Mouse (Mus musculus): ENCODE measurements around the gene Gm21983. TPM values are rescaled to one million over a fixed set of nuclear protein-coding genes. Genes with fewer than 3 reads are reported as not detected.
A peak's percentile ranks its signal among the peaks of the same experiment; 100 is the strongest.

The Gm21983 gene
- total and polyA plus RNA-seq, 3 experiments: 0.22 TPM; not detected in 2

DNA sequence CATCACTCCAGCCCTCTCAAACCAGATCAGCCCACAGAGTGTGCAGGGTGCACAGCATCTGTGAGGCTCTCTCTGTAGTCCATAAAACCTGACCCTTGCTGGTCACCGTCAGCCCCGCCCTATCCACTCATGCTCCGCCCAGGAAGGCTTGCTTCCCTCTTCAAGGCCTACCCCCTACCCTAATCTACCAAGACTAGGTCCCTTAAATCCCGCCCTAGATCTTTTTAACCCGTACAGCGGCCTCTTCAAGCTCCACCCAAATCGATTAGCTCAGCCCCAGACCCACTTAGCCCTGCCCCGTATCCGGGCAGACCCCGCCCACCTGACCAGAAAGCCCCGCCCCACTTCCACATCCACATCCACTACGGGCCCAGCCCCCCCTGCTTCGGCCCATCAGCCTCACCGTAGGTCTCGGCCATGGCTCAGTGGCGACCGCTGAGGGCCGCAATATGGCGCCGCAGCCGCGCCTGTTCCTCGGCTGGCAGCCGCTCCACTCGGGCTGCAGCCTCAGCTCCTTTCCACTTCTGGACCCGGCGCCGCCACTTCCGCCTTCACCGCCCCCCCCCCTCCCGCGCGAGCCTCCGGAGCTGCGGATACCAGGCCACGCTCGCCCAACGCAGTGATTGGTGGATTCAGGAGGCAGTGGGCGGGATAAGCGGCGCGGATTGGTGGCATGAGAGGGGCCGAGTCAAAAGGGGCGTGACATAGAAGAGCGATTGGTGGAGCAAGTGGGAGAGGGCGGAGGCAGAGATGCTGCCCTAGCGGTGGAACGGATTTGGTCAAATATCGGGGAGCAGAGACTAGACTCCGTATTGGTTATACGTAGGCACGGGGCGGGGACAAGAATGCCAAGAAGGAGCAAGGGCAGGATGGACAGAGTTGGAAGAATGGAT, 2.3 kb downstream of the Gm21983 start, which contains the start of gene Rab4b (continued):
- TF ChIP-seq EP300 (IDR thresholded peaks at IDR 0.05; ENCODE audit: low read depth in 1 of 2, low read length in 2 of 2) (no peak), ETS1 (IDR thresholded peaks at IDR 0.05; ENCODE audit: low read depth, low read length) (peak; percentile 38; the same call in 1 of the 2 replicates), GATA1 (IDR thresholded peaks at IDR 0.05; ENCODE audit: low read depth, low read length) (no peak), MAZ (IDR thresholded peaks at IDR 0.05; ENCODE audit: low read depth, low read length) (peak; percentile 96), CTCF (IDR thresholded peaks at IDR 0.05 in 2 of 3, conservative IDR thresholded peaks at IDR 0.05 in 1 of 3; ENCODE audit: control insufficient read depth in 1 of 3, insufficient read depth in 1 of 3, low read depth in 2 of 3, low read length in 3 of 3, poor library complexity in 1 of 3, severe bottlenecking in 1 of 3) (peak; percentile 8 to 19 (median 10); a peak in 2 of 6 replicates), SIN3A (IDR thresholded peaks at IDR 0.05; ENCODE audit: low read length) (peak; percentile 82), CHD2 (IDR thresholded peaks at IDR 0.05; ENCODE audit: low read length) (peak; percentile 88)

DNA sequence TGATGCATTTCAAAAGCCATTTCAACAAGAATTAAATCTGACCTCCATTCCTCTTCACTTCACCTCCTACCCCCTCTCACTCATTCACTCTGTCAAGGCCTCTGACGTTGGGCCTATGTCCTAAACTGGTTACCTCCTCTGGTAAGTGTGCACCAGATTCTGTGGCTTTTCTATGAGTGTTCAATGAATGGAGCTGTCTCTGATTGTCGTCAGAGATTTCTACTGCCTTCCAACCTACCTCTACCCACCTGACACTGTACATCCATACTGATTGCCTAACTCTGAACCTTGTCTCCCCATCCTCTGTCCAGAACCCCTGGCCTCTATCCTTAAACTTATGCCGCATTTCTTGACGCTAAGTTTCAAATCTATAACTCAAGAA, 3.0 kb downstream of the Gm21983 start:
- peak overlapping the region; percentile 42 for H3K9ac ChIP-seq (ENCODE audit: control insufficient read depth, low read depth, low read length, poor library complexity, severe bottlenecking)
- H3K27ac ChIP-seq (ENCODE audit: control insufficient read depth, low read depth, low read length): peak overlapping the region; percentile 20
- TF ChIP-seq GATA1 (IDR thresholded peaks at IDR 0.05; ENCODE audit: low read depth, low read length) (no peak), MAFK (IDR thresholded peaks at IDR 0.05; ENCODE audit: borderline replicate concordance, low read depth, low read length) (no peak), MAX (IDR thresholded peaks at IDR 0.05; ENCODE audit: low read length) (no peak), MAZ (IDR thresholded peaks at IDR 0.05; ENCODE audit: low read depth, low read length) (no peak), CTCF (IDR thresholded peaks at IDR 0.05 in 2 of 3, conservative IDR thresholded peaks at IDR 0.05 in 1 of 3; ENCODE audit: control insufficient read depth in 1 of 3, insufficient read depth in 1 of 3, low read depth in 2 of 3, low read length in 3 of 3, poor library complexity in 1 of 3, severe bottlenecking in 1 of 3) (no peak), KAT2A (conservative IDR thresholded peaks at IDR 0.05; ENCODE audit: low read depth, low read length) (no peak), UBTF (IDR thresholded peaks at IDR 0.05; ENCODE audit: borderline replicate concordance, insufficient read depth, low read depth, low read length) (no peak), ELF1 (IDR thresholded peaks at IDR 0.05; ENCODE audit: low read depth, low read length) (no peak), HCFC1 (IDR thresholded peaks at IDR 0.05; ENCODE audit: low read depth, low read length) (no peak), ZKSCAN1 (IDR thresholded peaks at IDR 0.05; ENCODE audit: low read depth, low read length) (no peak)
- H3K27me3 ChIP-seq (ENCODE audit: control insufficient read depth in 1 of 2, insufficient read depth in 2 of 2, low read length in 2 of 2): no peaks in the 10 kb centered on the region
- DNase-seq (ENCODE audit: low read depth, low spot score): no peak
- no peaks in the 10 kb centered on the region for H3K9me3 ChIP-seq (replicated peaks; ENCODE audit: insufficient read depth, low read length)
- H3K4me1 ChIP-seq (ENCODE audit: control insufficient read depth in 1 of 2, insufficient read depth in 2 of 2, low read length in 2 of 2): peaks cover 0 to 12% of the 10 kb centered on the region in 2 experiments; a peak in 3 of 4 replicates
- peak overlapping the region; percentile 73 to 98 for H3K4me3 ChIP-seq (ENCODE audit: control insufficient read depth in 1 of 2, insufficient read depth in 1 of 2, low read depth in 2 of 2, low read length in 2 of 2)
- H3K36me3 ChIP-seq (ENCODE audit: control insufficient read depth in 1 of 2, insufficient read depth in 2 of 2, low read length in 2 of 2): peaks cover 0 to 6% of the 10 kb centered on the region in 2 experiments; a peak in 2 of 4 replicates
- no peaks in the 10 kb centered on the region; the same call in 1 of the 2 replicates for H3K79me2 ChIP-seq (ENCODE audit: control insufficient read depth, insufficient read depth, low read length, poor library complexity)

DNA sequence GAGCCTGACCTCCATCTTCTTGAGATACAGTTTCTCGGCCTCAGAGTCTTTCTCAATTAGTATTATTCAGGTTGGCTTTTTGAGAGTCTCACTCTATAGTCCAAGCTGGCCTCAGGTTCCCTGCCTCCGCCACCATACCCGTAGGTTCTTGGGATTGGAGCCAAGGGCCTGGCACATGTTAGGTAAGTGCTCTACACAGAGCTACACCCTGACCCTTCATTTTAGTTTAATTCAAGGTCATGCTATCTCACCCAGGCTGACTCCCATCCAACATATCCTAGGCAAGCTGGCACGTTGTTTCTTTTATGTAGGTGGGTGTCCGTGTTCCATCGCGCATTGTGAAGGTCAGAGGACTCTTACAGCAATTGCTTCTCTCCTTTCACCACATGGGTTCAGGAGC, 6.0 kb downstream of the Gm21983 start:
- no peaks in the 10 kb centered on the region for H3K9me3 ChIP-seq (replicated peaks; ENCODE audit: insufficient read depth, low read length)
- no peak overlapping the region for H3K4me3 ChIP-seq (ENCODE audit: control insufficient read depth in 1 of 2, insufficient read depth in 1 of 2, low read depth in 2 of 2, low read length in 2 of 2)
- H3K79me2 ChIP-seq (ENCODE audit: control insufficient read depth, insufficient read depth, low read length, poor library complexity): no peaks in the 10 kb centered on the region
- TF ChIP-seq NRF1 (IDR thresholded peaks at IDR 0.05; ENCODE audit: insufficient read depth, low read depth, low read length, poor library complexity, severe bottlenecking) (no peak), TAL1 (IDR thresholded peaks at IDR 0.05; ENCODE audit: low read length) (no peak), ZKSCAN1 (IDR thresholded peaks at IDR 0.05; ENCODE audit: low read depth, low read length) (no peak), EP300 (IDR thresholded peaks at IDR 0.05; ENCODE audit: low read depth in 1 of 2, low read length in 2 of 2) (no peak), ETS1 (IDR thresholded peaks at IDR 0.05; ENCODE audit: low read depth, low read length) (no peak), MAZ (IDR thresholded peaks at IDR 0.05; ENCODE audit: low read depth, low read length) (no peak), ELF1 (IDR thresholded peaks at IDR 0.05; ENCODE audit: low read depth, low read length) (no peak), MEF2A (IDR thresholded peaks at IDR 0.05; ENCODE audit: extremely low read depth, insufficient replicate concordance, low read depth, low read length, poor library complexity, severe bottlenecking) (no peak), BHLHE40 (IDR thresholded peaks at IDR 0.05; ENCODE audit: borderline replicate concordance, low read depth, low read length) (no peak), SIN3A (IDR thresholded peaks at IDR 0.05; ENCODE audit: low read length) (no peak), POLR2AphosphoS5 (IDR thresholded peaks at IDR 0.05; ENCODE audit: borderline replicate concordance, low read depth, low read length) (no peak), TCF12 (IDR thresholded peaks at IDR 0.05; ENCODE audit: low read depth, low read length) (no peak), USF1 (IDR thresholded peaks at IDR 0.05; ENCODE audit: low read depth, low read length) (no peak), POLR2A (IDR thresholded peaks at IDR 0.05; ENCODE audit: control insufficient read depth in 1 of 2, insufficient read depth in 1 of 2, low read depth in 1 of 2, low read length in 2 of 2, poor library complexity in 1 of 2) (no peak)
- H3K4me1 ChIP-seq (ENCODE audit: control insufficient read depth in 1 of 2, insufficient read depth in 2 of 2, low read length in 2 of 2): peaks cover 0 to 7% of the 10 kb centered on the region in 2 experiments; a peak in 2 of 4 replicates
- H3K9ac ChIP-seq (ENCODE audit: control insufficient read depth, low read depth, low read length, poor library complexity, severe bottlenecking): no peak overlapping the region
- H3K36me3 ChIP-seq (ENCODE audit: control insufficient read depth in 1 of 2, insufficient read depth in 2 of 2, low read length in 2 of 2): peaks cover 0 to 3% of the 10 kb centered on the region in 2 experiments; a peak in 2 of 4 replicates
- H3K27me3 ChIP-seq (ENCODE audit: control insufficient read depth in 1 of 2, insufficient read depth in 2 of 2, low read length in 2 of 2): no peaks in the 10 kb centered on the region
- no peak for DNase-seq (ENCODE audit: low read depth, low spot score)
- H3K27ac ChIP-seq (ENCODE audit: control insufficient read depth, low read depth, low read length): no peak overlapping the region
